Mouse (Mus musculus) embryo, embryonic 9.5 days (tissue): ENCODE results near the gene Kdm1b.
A peak's percentile ranks its signal among the peaks of the same experiment; 100 is the strongest.

Experiments used
- DNase-seq: peaks from one replicate; pipeline ENCODE4 v3.0.0-alpha.2; 2017; ENCODE audit errors: extremely low spot score

Gene Kdm1b

GRCm38 (mm10) chr13:47043030-47043680 is at the start of gene Kdm1b:
Gene Kdm1b (plus strand): TSS chr13:47043499.
- DNase-seq = peak; percentile 100

GRCm38 (mm10) chr13:46997355-46997754 is 45.9 kb upstream of the Kdm1b start:
- no peak for DNase-seq

DNA sequence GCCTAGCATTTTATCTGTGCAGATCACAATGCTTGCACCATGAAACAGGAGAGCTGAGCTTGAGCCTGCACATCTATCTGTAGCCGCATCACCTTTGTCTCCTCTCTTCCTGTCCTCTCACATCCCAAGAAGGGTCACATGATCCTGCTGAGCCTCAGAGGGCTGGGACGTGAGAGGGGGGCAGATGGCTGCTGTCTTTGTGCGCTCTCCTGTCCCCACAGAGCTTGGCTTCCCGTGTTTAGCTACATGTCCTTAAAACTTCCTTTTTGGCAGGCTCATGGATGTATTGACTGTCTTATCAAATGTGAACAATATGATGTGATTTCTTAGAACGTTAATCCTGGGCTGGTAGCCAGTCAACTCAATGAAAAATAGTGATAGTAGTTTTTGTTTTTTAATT is 43.8 kb upstream of the Kdm1b start:
- no peak for DNase-seq

- DNase-seq = no peak
These were observed 41.7 kb upstream of the Kdm1b start for GRCm38 (mm10) chr13:47001590-47001989.

DNA sequence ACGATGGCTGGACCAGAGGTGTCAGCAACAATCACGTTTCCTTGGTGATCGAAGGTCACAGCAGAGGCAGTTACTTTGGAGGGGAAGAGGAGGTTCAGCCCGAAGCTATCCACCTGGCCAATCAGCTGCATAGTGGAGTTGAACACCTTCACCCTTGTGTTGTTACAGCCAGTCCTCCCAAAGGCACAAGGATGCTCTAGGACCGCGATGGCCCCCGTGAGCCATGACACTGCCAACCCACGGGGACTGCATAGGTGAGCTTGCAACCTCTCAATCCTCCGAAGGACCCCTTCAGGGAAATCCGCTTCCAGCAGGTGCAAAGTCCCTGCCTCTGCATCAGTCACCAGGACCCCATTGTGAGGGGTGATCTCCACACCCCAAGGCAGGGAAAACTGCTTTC is 29.6 kb upstream of the Kdm1b start:
- peak; percentile 9 for DNase-seq

DNA sequence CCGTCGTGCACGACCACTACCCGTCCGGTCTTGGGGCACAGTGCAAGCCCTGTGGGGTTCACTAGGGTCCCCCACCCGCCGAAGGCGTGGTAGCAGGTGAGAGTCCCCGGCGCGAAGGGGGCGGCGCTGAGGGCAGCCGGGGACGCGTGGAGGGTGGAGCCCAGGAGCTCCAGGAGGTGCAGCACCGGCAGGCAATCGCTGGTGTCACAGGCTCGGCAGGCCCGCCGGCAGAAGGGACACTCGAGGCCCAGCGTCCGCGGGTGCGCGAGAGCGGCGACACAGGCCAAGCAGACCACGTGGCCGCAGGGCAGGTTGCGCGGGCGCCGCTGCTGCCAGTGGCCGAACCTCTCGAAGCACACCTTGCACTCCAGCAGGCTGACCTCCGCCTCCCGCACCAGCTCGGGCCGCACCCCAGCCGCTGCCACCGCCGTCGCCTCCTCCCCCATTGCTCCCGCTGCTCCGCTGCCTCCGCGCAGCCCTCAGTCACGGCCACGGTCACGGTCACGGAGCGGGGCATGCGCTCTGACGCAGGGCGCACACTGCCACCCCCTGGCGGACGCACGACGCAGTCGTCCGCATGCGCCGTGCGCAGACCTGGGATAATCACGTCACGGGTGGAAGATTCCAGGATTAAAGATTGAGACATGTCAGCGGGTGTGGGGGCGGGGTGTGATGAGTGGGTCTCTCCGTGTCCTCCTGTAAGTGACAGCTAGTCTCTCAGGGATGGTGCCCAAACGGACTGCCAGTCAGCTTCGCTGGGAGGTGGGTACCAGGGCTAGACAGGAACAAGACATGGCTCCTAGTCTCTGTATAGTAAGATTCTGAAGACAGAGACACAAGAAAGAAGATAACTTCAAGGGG is 28.7 kb upstream of the Kdm1b start, which contains the start of gene Nhlrc1:
TSS of gene Nhlrc1 (minus strand) at position 517 of the 861 bp plus-strand sequence.
- DNase-seq = peak; percentile 75

DNA sequence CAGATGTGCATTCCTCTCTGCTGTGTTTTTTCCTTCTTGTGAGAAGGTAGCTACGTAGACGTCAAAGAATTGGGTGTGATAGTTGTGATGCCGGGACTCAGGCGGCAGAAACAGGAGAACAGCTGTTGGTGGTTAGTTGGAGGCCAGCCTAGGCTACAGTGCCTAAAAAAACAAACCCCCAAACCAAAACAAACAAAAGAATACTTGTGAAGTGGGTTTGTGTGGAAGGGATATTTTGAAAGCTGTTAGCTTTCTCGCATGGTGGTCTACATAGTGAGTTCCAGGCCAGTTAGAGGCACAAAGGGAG is 28.2 kb upstream of the Kdm1b start:
- no peak for DNase-seq

DNA sequence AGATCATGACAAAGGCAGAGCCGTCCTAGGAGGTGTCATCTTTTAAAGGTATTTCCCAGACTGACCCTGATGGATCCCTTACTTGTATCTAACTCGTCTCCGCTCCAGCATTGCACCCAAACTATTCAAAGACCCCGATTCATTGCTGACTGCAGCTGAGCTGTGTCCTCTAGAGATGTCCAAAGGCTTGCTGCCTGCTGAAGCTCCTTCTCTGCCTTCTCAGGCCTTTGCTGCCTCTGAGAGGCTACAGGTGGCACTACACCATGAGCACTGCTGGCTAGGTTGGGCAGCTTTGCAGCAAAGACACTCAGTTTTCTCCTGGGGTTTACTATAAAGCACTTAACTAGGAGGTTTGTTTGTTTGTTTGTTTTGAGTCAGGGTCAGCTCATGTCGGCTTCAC is 26.0 kb upstream of the Kdm1b start:
- peak; percentile 58 for DNase-seq

GRCm38 (mm10) chr13:47019774-47020173 is 23.5 kb upstream of the Kdm1b start:
- no peak for DNase-seq

- DNase-seq = no peak
These were observed 22.5 kb upstream of the Kdm1b start for GRCm38 (mm10) chr13:47020798-47021197.

DNA sequence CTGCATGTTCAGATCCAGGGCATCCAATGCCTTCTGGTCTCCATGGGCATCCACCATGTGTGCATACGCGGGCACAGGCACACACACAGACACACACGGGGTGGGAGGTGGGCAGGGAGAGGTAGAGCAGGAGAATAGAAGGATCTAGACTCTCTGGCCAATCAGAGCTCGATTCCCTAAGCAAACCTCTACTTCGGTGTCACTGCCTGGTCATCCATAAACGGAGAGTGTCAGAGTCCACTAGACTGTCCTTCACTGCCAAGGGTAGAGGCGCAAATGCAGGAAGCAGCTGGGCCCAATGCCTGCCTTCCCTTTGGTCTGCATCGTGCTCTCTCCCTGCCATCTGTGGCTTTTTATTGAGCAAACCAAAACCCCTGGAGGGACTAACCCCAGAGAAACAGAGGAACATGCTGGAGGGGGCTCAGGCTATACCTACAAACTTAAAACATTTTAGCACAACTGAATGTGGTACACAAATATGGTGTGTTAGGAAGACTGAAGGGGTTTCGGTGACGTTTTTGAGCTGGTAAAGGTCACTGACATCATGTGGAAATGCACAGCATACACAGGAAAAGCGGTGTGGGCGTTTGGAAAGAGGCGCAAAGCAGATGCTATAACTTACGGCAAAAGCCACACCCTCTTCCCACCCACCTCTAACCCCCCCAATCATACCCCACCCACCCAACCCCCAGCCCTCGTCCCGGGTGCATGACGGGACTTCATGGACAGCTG is 12.8 kb upstream of the Kdm1b start:
- no peak for DNase-seq

GRCm38 (mm10) chr13:47033602-47034001 is 9.7 kb upstream of the Kdm1b start:
- no peak for DNase-seq

DNA sequence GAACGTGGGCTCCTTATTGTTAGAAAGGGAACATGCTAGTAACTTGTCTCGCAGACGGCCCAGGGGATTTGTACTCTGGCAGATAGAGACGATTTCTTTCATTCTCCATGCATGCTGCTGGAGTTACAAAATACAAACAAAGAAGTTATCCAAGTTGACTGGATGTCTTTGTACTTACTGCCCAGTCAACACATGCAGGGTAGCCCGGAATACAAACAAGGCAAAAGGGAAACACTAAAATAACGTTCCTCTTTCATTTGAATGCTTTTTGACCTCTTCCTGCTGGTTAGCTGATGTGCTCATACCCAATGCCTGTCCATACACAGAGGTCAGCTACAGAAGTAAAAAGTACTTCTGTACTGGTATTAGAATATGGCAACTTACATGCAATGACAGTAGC is 5.4 kb upstream of the Kdm1b start:
- no peak for DNase-seq

- no peak for DNase-seq
These were observed 3.2 kb upstream of the Kdm1b start for GRCm38 (mm10) chr13:47040061-47040460.

GRCm38 (mm10) chr13:47042024-47042633 is 1.2 kb upstream of the Kdm1b start:
- no peak for DNase-seq

DNA sequence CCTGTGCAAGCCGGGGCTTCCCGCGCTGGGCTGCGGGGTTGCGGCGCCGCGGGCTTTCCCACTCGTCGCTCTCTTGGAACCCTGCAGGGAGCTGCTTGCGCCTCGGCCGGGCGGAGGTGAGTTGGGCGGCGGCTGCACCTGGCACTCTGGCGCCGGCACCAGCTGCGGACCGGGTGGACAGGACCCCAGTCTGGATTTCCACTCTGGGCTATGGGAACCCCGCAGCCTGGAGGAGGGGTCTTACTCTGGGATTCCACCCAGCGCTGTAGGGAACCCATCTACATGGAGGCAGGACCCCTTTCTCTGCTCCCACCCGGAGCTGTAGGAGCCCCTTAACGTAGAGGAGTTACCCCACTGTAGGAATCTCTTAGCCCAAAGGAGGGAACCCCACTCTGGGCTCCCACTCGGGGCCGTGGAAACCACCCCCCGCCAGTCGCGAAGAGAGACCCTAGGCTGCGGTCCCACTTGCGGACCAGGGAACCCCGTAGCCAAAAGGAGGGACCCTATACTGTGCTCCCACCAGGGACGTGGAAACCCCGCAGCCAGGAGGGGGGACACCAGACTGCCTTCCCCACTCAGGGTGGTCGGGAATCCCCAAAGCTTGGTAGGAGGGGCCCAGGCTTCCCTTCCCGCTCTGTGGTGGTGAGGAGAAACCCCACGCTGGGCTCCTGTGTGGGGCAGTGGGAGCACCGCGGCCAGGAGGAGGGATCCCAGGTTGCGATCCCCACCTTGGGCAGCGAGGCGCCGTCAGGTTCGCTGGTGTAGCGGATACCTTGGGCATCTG is 726 bp downstream of the Kdm1b start:
- DNase-seq = peak; percentile 34

- DNase-seq = peak; percentile 20
These were observed 1.3 kb downstream of the Kdm1b start, which contains the start of gene Tpmt for GRCm38 (mm10) chr13:47044617-47044947. Gene Tpmt (minus strand): TSS chr13:47044737.

- no peak for DNase-seq
These were observed 4.7 kb downstream of the Kdm1b start for GRCm38 (mm10) chr13:47047996-47048395.

- no peak for DNase-seq
These were observed 6.7 kb downstream of the Kdm1b start for GRCm38 (mm10) chr13:47050009-47050408.

DNA sequence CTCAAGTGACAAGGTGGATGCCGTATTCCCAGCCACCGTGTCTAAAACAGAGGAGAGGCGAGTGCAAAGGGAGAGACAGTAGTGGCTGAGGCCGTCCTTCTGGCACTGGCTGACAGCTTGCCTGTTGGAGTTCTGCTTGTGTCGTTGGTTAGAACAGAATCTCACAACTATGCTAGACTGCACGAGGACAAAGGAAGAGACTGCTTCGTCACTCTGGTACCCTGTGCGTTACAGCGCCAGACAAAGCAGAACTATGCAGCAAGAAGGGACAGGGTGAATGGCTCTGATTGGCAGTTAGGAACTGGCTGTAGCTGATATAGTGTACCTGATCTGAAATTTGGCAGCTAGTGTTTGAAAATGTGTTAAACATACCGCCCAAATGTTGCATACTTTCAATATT is 10.7 kb downstream of the Kdm1b start:
- DNase-seq = no peak

- DNase-seq = no peak
These were observed 12.8 kb downstream of the Kdm1b start for GRCm38 (mm10) chr13:47056126-47056525.
